Mouse (Mus musculus): ENCODE results near the gene Trpm6. TPM values are rescaled to one million over a fixed set of nuclear protein-coding genes. Genes with fewer than 3 reads are reported as not detected.

Trpm6 gene
- polyA plus RNA-seq, 1 experiment from 2014 or later: 0.01 TPM

- Histone ChIP-seq H3K9me3 (replicated peaks; ENCODE audit: control insufficient read depth, low read length) (no peaks in the 10 kb centered on the region), H3K4me1 (ENCODE audit: control insufficient read depth, low read depth, low read length) (peaks cover 7% of the 10 kb centered on the region), H3K27ac (ENCODE audit: low read length) (no peak overlapping the region), H3K4me2 (ENCODE audit: low read depth, low read length) (no peak overlapping the region), H3K9ac (ENCODE audit: low read depth, low read length) (no peak overlapping the region), H3K4me3 (ENCODE audit: low read depth, low read length) (no peak overlapping the region), H3K27me3 (ENCODE audit: control insufficient read depth, insufficient read depth, low read depth, low read length) (no peaks in the 10 kb centered on the region), H3K36me3 (ENCODE audit: control insufficient read depth, insufficient read depth) (no peaks in the 10 kb centered on the region)
- ATAC-seq (ENCODE audit: low read depth): no peak
- WGBS (ENCODE audit: insufficient replicate concordance): 55% methylated on average over 4 of the region's 4 CpGs
These were observed 7.9 kb downstream of the Trpm6 start for GRCm38 (mm10) chr19:18757706-18758105.

GRCm38 (mm10) chr19:18758269-18758668 is 8.5 kb downstream of the Trpm6 start:
- H3K27ac ChIP-seq (ENCODE audit: low read length): no peak overlapping the region
- no peaks in the 10 kb centered on the region for H3K36me3 ChIP-seq (ENCODE audit: control insufficient read depth, insufficient read depth)
- 27% methylated on average over 6 of the region's 6 CpGs for WGBS (ENCODE audit: insufficient replicate concordance)
- no peak overlapping the region for H3K9ac ChIP-seq (ENCODE audit: low read depth, low read length)
- no peak for ATAC-seq (ENCODE audit: low read depth)
- H3K27me3 ChIP-seq (ENCODE audit: control insufficient read depth, insufficient read depth, low read depth, low read length): no peaks in the 10 kb centered on the region
- H3K4me2 ChIP-seq (ENCODE audit: low read depth, low read length): no peak overlapping the region
- no peaks in the 10 kb centered on the region for H3K9me3 ChIP-seq (replicated peaks; ENCODE audit: control insufficient read depth, low read length)
- H3K4me3 ChIP-seq (ENCODE audit: low read depth, low read length): no peak overlapping the region
- H3K4me1 ChIP-seq (ENCODE audit: control insufficient read depth, low read depth, low read length): peaks cover 7% of the 10 kb centered on the region

GRCm38 (mm10) chr19:18758916-18759315 is 9.1 kb downstream of the Trpm6 start:
- peaks cover 7% of the 10 kb centered on the region for H3K4me1 ChIP-seq (ENCODE audit: control insufficient read depth, low read depth, low read length)
- no peaks in the 10 kb centered on the region for H3K9me3 ChIP-seq (replicated peaks; ENCODE audit: control insufficient read depth, low read length)
- H3K27me3 ChIP-seq (ENCODE audit: control insufficient read depth, insufficient read depth, low read depth, low read length): no peaks in the 10 kb centered on the region
- ATAC-seq (ENCODE audit: low read depth): no peak
- no peak overlapping the region for H3K27ac ChIP-seq (ENCODE audit: low read length)
- WGBS (ENCODE audit: insufficient replicate concordance): 66% methylated on average over 9 of the region's 9 CpGs
- no peak overlapping the region for H3K4me3 ChIP-seq (ENCODE audit: low read depth, low read length)
- no peak overlapping the region for H3K4me2 ChIP-seq (ENCODE audit: low read depth, low read length)
- no peaks in the 10 kb centered on the region for H3K36me3 ChIP-seq (ENCODE audit: control insufficient read depth, insufficient read depth)
- no peak overlapping the region for H3K9ac ChIP-seq (ENCODE audit: low read depth, low read length)

GRCm38 (mm10) chr19:18766399-18766798 is 16.6 kb downstream of the Trpm6 start:
- no peak for ATAC-seq (ENCODE audit: low read depth)
- Histone ChIP-seq H3K4me1 (ENCODE audit: control insufficient read depth, low read depth, low read length) (peaks cover 2% of the 10 kb centered on the region), H3K27ac (ENCODE audit: low read length) (no peak overlapping the region), H3K9ac (ENCODE audit: low read depth, low read length) (no peak overlapping the region), H3K9me3 (replicated peaks; ENCODE audit: control insufficient read depth, low read length) (no peaks in the 10 kb centered on the region), H3K36me3 (ENCODE audit: control insufficient read depth, insufficient read depth) (no peaks in the 10 kb centered on the region), H3K4me2 (ENCODE audit: low read depth, low read length) (no peak overlapping the region), H3K27me3 (ENCODE audit: control insufficient read depth, insufficient read depth, low read depth, low read length) (no peaks in the 10 kb centered on the region; the same call in 1 of the 2 replicates), H3K4me3 (ENCODE audit: low read depth, low read length) (no peak overlapping the region)
- WGBS (ENCODE audit: insufficient replicate concordance): 60% methylated on average over 5 of the region's 5 CpGs

- WGBS (ENCODE audit: insufficient replicate concordance): 15% methylated on average over 1 of the region's 1 CpGs
- no peaks in the 10 kb centered on the region; the same call in 1 of the 2 replicates for H3K27me3 ChIP-seq (ENCODE audit: control insufficient read depth, insufficient read depth, low read depth, low read length)
- H3K36me3 ChIP-seq (ENCODE audit: control insufficient read depth, insufficient read depth): no peaks in the 10 kb centered on the region
- no peak overlapping the region for H3K4me3 ChIP-seq (ENCODE audit: low read depth, low read length)
- H3K9ac ChIP-seq (ENCODE audit: low read depth, low read length): no peak overlapping the region
- H3K4me2 ChIP-seq (ENCODE audit: low read depth, low read length): no peak overlapping the region
- no peak for ATAC-seq (ENCODE audit: low read depth)
- no peaks in the 10 kb centered on the region for H3K9me3 ChIP-seq (replicated peaks; ENCODE audit: control insufficient read depth, low read length)
- H3K4me1 ChIP-seq (ENCODE audit: control insufficient read depth, low read depth, low read length): no peaks in the 10 kb centered on the region
- H3K27ac ChIP-seq (ENCODE audit: low read length): no peak overlapping the region
These were observed 21.3 kb downstream of the Trpm6 start for GRCm38 (mm10) chr19:18771048-18771447.

- Histone ChIP-seq H3K9me3 (replicated peaks; ENCODE audit: control insufficient read depth, low read length) (no peaks in the 10 kb centered on the region), H3K27me3 (ENCODE audit: control insufficient read depth, insufficient read depth, low read depth, low read length) (no peaks in the 10 kb centered on the region; the same call in 1 of the 2 replicates), H3K27ac (ENCODE audit: low read length) (no peak overlapping the region), H3K4me1 (ENCODE audit: control insufficient read depth, low read depth, low read length) (no peaks in the 10 kb centered on the region), H3K9ac (ENCODE audit: low read depth, low read length) (no peak overlapping the region), H3K4me2 (ENCODE audit: low read depth, low read length) (no peak overlapping the region), H3K4me3 (ENCODE audit: low read depth, low read length) (no peak overlapping the region), H3K36me3 (ENCODE audit: control insufficient read depth, insufficient read depth) (no peaks in the 10 kb centered on the region)
- ATAC-seq (ENCODE audit: low read depth): no peak
- WGBS (ENCODE audit: insufficient replicate concordance): 51% methylated on average over 1 of the region's 1 CpGs
These were observed 21.8 kb downstream of the Trpm6 start for GRCm38 (mm10) chr19:18771561-18771960.

GRCm38 (mm10) chr19:18772888-18773488 is 23.2 kb downstream of the Trpm6 start:
- H3K27me3 ChIP-seq (ENCODE audit: control insufficient read depth, insufficient read depth, low read depth, low read length): no peaks in the 10 kb centered on the region
- H3K4me3 ChIP-seq (ENCODE audit: low read depth, low read length): no peak overlapping the region
- H3K36me3 ChIP-seq (ENCODE audit: control insufficient read depth, insufficient read depth): no peaks in the 10 kb centered on the region
- no peak overlapping the region for H3K9ac ChIP-seq (ENCODE audit: low read depth, low read length)
- H3K9me3 ChIP-seq (replicated peaks; ENCODE audit: control insufficient read depth, low read length): no peaks in the 10 kb centered on the region
- ATAC-seq (ENCODE audit: low read depth): no peak
- 67% methylated on average over 5 of the region's 5 CpGs for WGBS (ENCODE audit: insufficient replicate concordance)
- no peak overlapping the region for H3K4me2 ChIP-seq (ENCODE audit: low read depth, low read length)
- H3K4me1 ChIP-seq (ENCODE audit: control insufficient read depth, low read depth, low read length): no peaks in the 10 kb centered on the region
- H3K27ac ChIP-seq (ENCODE audit: low read length): no peak overlapping the region

- no peaks in the 10 kb centered on the region for H3K36me3 ChIP-seq (ENCODE audit: control insufficient read depth, insufficient read depth)
- no peaks in the 10 kb centered on the region for H3K27me3 ChIP-seq (ENCODE audit: control insufficient read depth, insufficient read depth, low read depth, low read length)
- no peaks in the 10 kb centered on the region for H3K9me3 ChIP-seq (replicated peaks; ENCODE audit: control insufficient read depth, low read length)
- no peak overlapping the region for H3K4me2 ChIP-seq (ENCODE audit: low read depth, low read length)
- 33% methylated on average over 1 of the region's 1 CpGs for WGBS (ENCODE audit: insufficient replicate concordance)
- H3K9ac ChIP-seq (ENCODE audit: low read depth, low read length): no peak overlapping the region
- no peak overlapping the region for H3K4me3 ChIP-seq (ENCODE audit: low read depth, low read length)
- H3K4me1 ChIP-seq (ENCODE audit: control insufficient read depth, low read depth, low read length): no peaks in the 10 kb centered on the region
- no peak for ATAC-seq (ENCODE audit: low read depth)
- no peak overlapping the region for H3K27ac ChIP-seq (ENCODE audit: low read length)
These were observed 24.3 kb downstream of the Trpm6 start for GRCm38 (mm10) chr19:18774085-18774484.

GRCm38 (mm10) chr19:18799646-18800045 is 49.9 kb downstream of the Trpm6 start:
- Histone ChIP-seq H3K27ac (ENCODE audit: low read length) (no peak overlapping the region), H3K9ac (ENCODE audit: low read depth, low read length) (no peak overlapping the region), H3K27me3 (ENCODE audit: control insufficient read depth, insufficient read depth, low read depth, low read length) (no peaks in the 10 kb centered on the region), H3K4me3 (ENCODE audit: low read depth, low read length) (no peak overlapping the region), H3K4me2 (ENCODE audit: low read depth, low read length) (no peak overlapping the region), H3K9me3 (replicated peaks; ENCODE audit: control insufficient read depth, low read length) (no peaks in the 10 kb centered on the region), H3K4me1 (ENCODE audit: control insufficient read depth, low read depth, low read length) (no peaks in the 10 kb centered on the region), H3K36me3 (ENCODE audit: control insufficient read depth, insufficient read depth) (no peaks in the 10 kb centered on the region)
- 39% methylated on average over 1 of the region's 1 CpGs for WGBS (ENCODE audit: insufficient replicate concordance)
- ATAC-seq (ENCODE audit: low read depth): no peak

Measured in liver, embryonic 16.5 days (tissue).